Mouse (Mus musculus): Measurements from ENCODE around the gene Kctd4. TPM values are rescaled to one million over a fixed set of nuclear protein-coding genes. Genes with fewer than 3 reads are reported as not detected.

Kctd4 gene
- polyA plus RNA-seq, 1 experiment: not detected

GRCm38 (mm10) chr14:75963215-75963614, 8.4 kb downstream of the Kctd4 start:
- 68% methylated on average over 5 of the region's 5 CpGs for WGBS
- no peaks in the 10 kb centered on the region for H3K27me3 ChIP-seq (replicated peaks; ENCODE audit: control insufficient read depth, insufficient read depth, low read length)
- H3K36me3 ChIP-seq (ENCODE audit: control insufficient read depth, insufficient read depth, low read length): no peaks in the 10 kb centered on the region
- H3K27ac ChIP-seq (ENCODE audit: insufficient read depth, low read depth, low read length): no peak overlapping the region
- TF ChIP-seq POLR2A (IDR thresholded peaks at IDR 0.05; ENCODE audit: low read depth, low read length) (no peak), CTCF (conservative IDR thresholded peaks at IDR 0.05; ENCODE audit: insufficient read depth, insufficient read length, low read depth, low read length) (no peak)
- DNase-seq: no peak
- no peak overlapping the region for H3K4me3 ChIP-seq (ENCODE audit: insufficient read depth, low read depth, low read length)
- no peaks in the 10 kb centered on the region for H3K4me1 ChIP-seq (ENCODE audit: control insufficient read depth, insufficient read depth, low read length)

- no peak overlapping the region for H3K27ac ChIP-seq (ENCODE audit: insufficient read depth, low read depth, low read length)
- no peaks in the 10 kb centered on the region for H3K4me1 ChIP-seq (ENCODE audit: control insufficient read depth, insufficient read depth, low read length)
- 76% methylated on average over 5 of the region's 5 CpGs for WGBS
- no peak for TF ChIP-seq POLR2A (IDR thresholded peaks at IDR 0.05; ENCODE audit: low read depth, low read length)
- no peak for TF ChIP-seq CTCF (conservative IDR thresholded peaks at IDR 0.05; ENCODE audit: insufficient read depth, insufficient read length, low read depth, low read length)
- no peaks in the 10 kb centered on the region for H3K36me3 ChIP-seq (ENCODE audit: control insufficient read depth, insufficient read depth, low read length)
- no peak for DNase-seq
- H3K4me3 ChIP-seq (ENCODE audit: insufficient read depth, low read depth, low read length): no peak overlapping the region
- H3K27me3 ChIP-seq (replicated peaks; ENCODE audit: control insufficient read depth, insufficient read depth, low read length): no peaks in the 10 kb centered on the region
Measured at GRCm38 (mm10) chr14:75964000-75964399, 9.2 kb downstream of the Kctd4 start.

- 95% methylated on average over 1 of the region's 1 CpGs for WGBS
- TF ChIP-seq CTCF (conservative IDR thresholded peaks at IDR 0.05; ENCODE audit: insufficient read depth, insufficient read length, low read depth, low read length): no peak
- TF ChIP-seq POLR2A (IDR thresholded peaks at IDR 0.05; ENCODE audit: low read depth, low read length): no peak
- Histone ChIP-seq H3K27me3 (replicated peaks; ENCODE audit: control insufficient read depth, insufficient read depth, low read length) (no peaks in the 10 kb centered on the region), H3K4me3 (ENCODE audit: insufficient read depth, low read depth, low read length) (no peak overlapping the region), H3K36me3 (ENCODE audit: control insufficient read depth, insufficient read depth, low read length) (no peaks in the 10 kb centered on the region), H3K4me1 (ENCODE audit: control insufficient read depth, insufficient read depth, low read length) (no peaks in the 10 kb centered on the region), H3K27ac (ENCODE audit: insufficient read depth, low read depth, low read length) (no peak overlapping the region)
- no peak for DNase-seq
Measured at GRCm38 (mm10) chr14:75964433-75964832, 9.6 kb downstream of the Kctd4 start.

GRCm38 (mm10) chr14:75967291-75967690, 12.5 kb downstream of the Kctd4 start:
- 77% methylated on average over 5 of the region's 5 CpGs for WGBS
- no peak for DNase-seq
- no peaks in the 10 kb centered on the region for H3K36me3 ChIP-seq (ENCODE audit: control insufficient read depth, insufficient read depth, low read length)
- no peak overlapping the region for H3K27ac ChIP-seq (ENCODE audit: insufficient read depth, low read depth, low read length)
- no peaks in the 10 kb centered on the region for H3K4me1 ChIP-seq (ENCODE audit: control insufficient read depth, insufficient read depth, low read length)
- H3K27me3 ChIP-seq (replicated peaks; ENCODE audit: control insufficient read depth, insufficient read depth, low read length): no peaks in the 10 kb centered on the region
- TF ChIP-seq CTCF (conservative IDR thresholded peaks at IDR 0.05; ENCODE audit: insufficient read depth, insufficient read length, low read depth, low read length): no peak
- no peak for TF ChIP-seq POLR2A (IDR thresholded peaks at IDR 0.05; ENCODE audit: low read depth, low read length)
- no peak overlapping the region for H3K4me3 ChIP-seq (ENCODE audit: insufficient read depth, low read depth, low read length)

- H3K27me3 ChIP-seq (replicated peaks; ENCODE audit: control insufficient read depth, insufficient read depth, low read length): no peaks in the 10 kb centered on the region
- 71% methylated on average over 3 of the region's 3 CpGs for WGBS
- no peak for DNase-seq
Measured at GRCm38 (mm10) chr14:75976107-75976506, 21.3 kb downstream of the Kctd4 start.

GRCm38 (mm10) chr14:75981231-75981630, 26.4 kb downstream of the Kctd4 start:
- H3K27me3 ChIP-seq (replicated peaks; ENCODE audit: control insufficient read depth, insufficient read depth, low read length): no peaks in the 10 kb centered on the region
- H3K4me1 ChIP-seq (ENCODE audit: control insufficient read depth, insufficient read depth, low read length): no peaks in the 10 kb centered on the region
- TF ChIP-seq CTCF (conservative IDR thresholded peaks at IDR 0.05; ENCODE audit: insufficient read depth, insufficient read length, low read depth, low read length) (no peak), POLR2A (IDR thresholded peaks at IDR 0.05; ENCODE audit: low read depth, low read length) (no peak)
- H3K27ac ChIP-seq (ENCODE audit: insufficient read depth, low read depth, low read length): no peak overlapping the region
- no peak overlapping the region for H3K4me3 ChIP-seq (ENCODE audit: insufficient read depth, low read depth, low read length)
- DNase-seq: no peak
- no peaks in the 10 kb centered on the region for H3K36me3 ChIP-seq (ENCODE audit: control insufficient read depth, insufficient read depth, low read length)
- 94% methylated on average over 3 of the region's 3 CpGs for WGBS

More at GRCm38 (mm10) chr14:75976107-75976506, 21.3 kb downstream of the Kctd4 start:
- H3K36me3 ChIP-seq (ENCODE audit: control insufficient read depth, insufficient read depth, low read length): no peaks in the 10 kb centered on the region
- H3K4me1 ChIP-seq (ENCODE audit: control insufficient read depth, insufficient read depth, low read length): no peaks in the 10 kb centered on the region
- H3K4me3 ChIP-seq (ENCODE audit: insufficient read depth, low read depth, low read length): no peak overlapping the region
- H3K27ac ChIP-seq (ENCODE audit: insufficient read depth, low read depth, low read length): no peak overlapping the region
- TF ChIP-seq POLR2A (IDR thresholded peaks at IDR 0.05; ENCODE audit: low read depth, low read length) (no peak), CTCF (conservative IDR thresholded peaks at IDR 0.05; ENCODE audit: insufficient read depth, insufficient read length, low read depth, low read length) (no peak)

GRCm38 (mm10) chr14:75983891-75984290, 29.1 kb downstream of the Kctd4 start:
- Histone ChIP-seq H3K4me1 (ENCODE audit: control insufficient read depth, insufficient read depth, low read length) (no peaks in the 10 kb centered on the region), H3K4me3 (ENCODE audit: insufficient read depth, low read depth, low read length) (no peak overlapping the region), H3K27ac (ENCODE audit: insufficient read depth, low read depth, low read length) (no peak overlapping the region), H3K27me3 (replicated peaks; ENCODE audit: control insufficient read depth, insufficient read depth, low read length) (no peaks in the 10 kb centered on the region), H3K36me3 (ENCODE audit: control insufficient read depth, insufficient read depth, low read length) (no peaks in the 10 kb centered on the region)
- TF ChIP-seq POLR2A (IDR thresholded peaks at IDR 0.05; ENCODE audit: low read depth, low read length) (no peak), CTCF (conservative IDR thresholded peaks at IDR 0.05; ENCODE audit: insufficient read depth, insufficient read length, low read depth, low read length) (no peak)
- DNase-seq: no peak
- 95% methylated on average over 2 of the region's 2 CpGs for WGBS

All from kidney, adult 2 months (tissue).